ENCODE assay signal across 8 mouse cellular contexts in the genomic region with DNA sequence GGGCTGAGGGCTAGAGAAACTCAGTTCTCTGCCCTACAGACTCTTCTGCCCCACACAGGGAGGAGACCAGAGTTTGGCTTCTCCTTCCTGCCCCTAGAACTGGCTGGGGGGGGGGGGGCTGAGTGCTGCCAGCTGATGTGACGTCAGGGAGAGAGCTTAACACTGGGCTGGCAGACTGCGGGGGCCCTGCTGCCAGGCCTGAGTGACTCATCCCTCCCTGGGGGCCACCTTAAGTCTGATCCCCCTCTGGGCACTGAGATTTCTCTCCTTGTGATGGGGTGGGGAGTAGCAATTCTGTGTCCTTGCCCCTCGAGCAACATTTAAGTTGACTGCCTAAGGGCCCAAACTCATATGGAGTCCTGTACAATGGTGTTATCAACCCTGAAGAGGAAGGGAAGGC. TPM values are rescaled to one million over a fixed set of nuclear protein-coding genes. Genes with fewer than 3 reads are reported as not detected.
DNase-seq lines count a peak whose midpoint lies in the region; ATAC-seq lines count a peak whose summit lies in the region.

No protein-coding gene starts in this region.

- H3K4me1 ChIP-seq in liver, embryonic 11.5 days (replicated peaks; ENCODE audit: control insufficient read depth, insufficient read depth, low read length), result peaks cover 22% of the 10 kb centered on the region
- H3K4me1 ChIP-seq in embryonic facial prominence, embryonic 14.5 days (ENCODE audit: control insufficient read depth, insufficient read depth, low read length), result peaks cover 8% of the 10 kb centered on the region
- peaks cover 21% of the 10 kb centered on the region for H3K4me1 ChIP-seq in hindbrain, embryonic 16.5 days (ENCODE audit: control insufficient read depth, insufficient read depth, low read depth, low read length)
- H3K4me1 ChIP-seq in neural tube, embryonic 13.5 days (replicated peaks), result peaks cover 27% of the 10 kb centered on the region

- no peak for ATAC-seq in liver, embryonic 11.5 days (replicated peaks; ENCODE audit: low FRiP score)
- ATAC-seq in embryonic facial prominence, embryonic 14.5 days (ENCODE audit: low read depth), result no peak
- ATAC-seq in hindbrain, embryonic 16.5 days, result no peak
- no peak for ATAC-seq in neural tube, embryonic 13.5 days (ENCODE audit: low read depth)
- ATAC-seq in activated CD4-positive, CD25-positive, alpha-beta regulatory T cell, adult 4 months, result no peak

- H3K27me3 ChIP-seq in liver, embryonic 11.5 days (replicated peaks; ENCODE audit: control insufficient read depth, insufficient read depth, low read length), result no peaks in the 10 kb centered on the region
- no peaks in the 10 kb centered on the region for H3K27me3 ChIP-seq in embryonic facial prominence, embryonic 14.5 days (replicated peaks; ENCODE audit: control insufficient read depth, insufficient read depth, low read length)
- H3K27me3 ChIP-seq in hindbrain, embryonic 16.5 days (replicated peaks; ENCODE audit: control insufficient read depth, insufficient read depth, low read length), result no peaks in the 10 kb centered on the region
- H3K27me3 ChIP-seq in neural tube, embryonic 13.5 days, result no peaks in the 10 kb centered on the region

- H3K27ac ChIP-seq in liver, embryonic 11.5 days (ENCODE audit: low read depth, low read length), result no peak overlapping the region
- H3K27ac ChIP-seq in embryonic facial prominence, embryonic 14.5 days (replicated peaks; ENCODE audit: low read depth, low read length), result no peak overlapping the region
- peak overlapping the region; percentile 98; the same call in 1 of the 2 replicates for H3K27ac ChIP-seq in hindbrain, embryonic 16.5 days (ENCODE audit: low read depth, low read length)
- H3K27ac ChIP-seq in neural tube, embryonic 13.5 days (replicated peaks), result peak overlapping the region; percentile 98

- 80% methylated on average over 3 of the region's 3 CpGs for WGBS in liver, embryonic 11.5 days
- WGBS in embryonic facial prominence, embryonic 14.5 days, result 56% methylated on average over 3 of the region's 3 CpGs
- WGBS in hindbrain, embryonic 16.5 days, result 78% methylated on average over 2 of the region's 3 CpGs
- WGBS in neural tube, embryonic 13.5 days, result 56% methylated on average over 3 of the region's 3 CpGs

- no peak for DNase-seq in liver, embryonic 11.5 days (ENCODE audit: low spot score)
- DNase-seq in liver, result no peak
- no peak for DNase-seq in embryonic facial prominence, embryonic 14.5 days (ENCODE audit: low spot score)
- no peak for DNase-seq in lung, postnatal 25 days (ENCODE audit: low spot score)
- no peak for DNase-seq in right cerebral cortex, postnatal 10 days (ENCODE audit: low spot score in 2 of 2)

- peaks cover 29% of the 10 kb centered on the region for H3K36me3 ChIP-seq in liver, embryonic 11.5 days (ENCODE audit: control insufficient read depth, insufficient read depth, low read length)
- H3K36me3 ChIP-seq in embryonic facial prominence, embryonic 14.5 days (ENCODE audit: control insufficient read depth, insufficient read depth, low read length), result peaks cover 51% of the 10 kb centered on the region
- H3K36me3 ChIP-seq in hindbrain, embryonic 16.5 days (ENCODE audit: control insufficient read depth, insufficient read depth, low read length), result peaks cover 31% of the 10 kb centered on the region
- H3K36me3 ChIP-seq in neural tube, embryonic 13.5 days, result peaks cover 52% of the 10 kb centered on the region

- peak overlapping the region; percentile 84 for H3K4me2 ChIP-seq in liver, embryonic 11.5 days
- peak overlapping the region; percentile 74 for H3K4me2 ChIP-seq in embryonic facial prominence, embryonic 14.5 days (ENCODE audit: low read depth, low read length)
- H3K4me2 ChIP-seq in hindbrain, embryonic 16.5 days (ENCODE audit: low read length), result peak overlapping the region; percentile 83
- H3K4me2 ChIP-seq in neural tube, embryonic 13.5 days, result peak overlapping the region; percentile 79

- H3K9ac ChIP-seq in liver, embryonic 11.5 days (ENCODE audit: low read depth, low read length), result peak overlapping the region; percentile 87; the same call in 1 of the 2 replicates
- H3K9ac ChIP-seq in embryonic facial prominence, embryonic 14.5 days (ENCODE audit: low read depth, low read length), result peak overlapping the region; percentile 96
- peak overlapping the region; percentile 100 for H3K9ac ChIP-seq in hindbrain, embryonic 16.5 days (ENCODE audit: low read depth, low read length)
- peak overlapping the region; percentile 100 for H3K9ac ChIP-seq in neural tube, embryonic 13.5 days

- no peaks in the 10 kb centered on the region for H3K9me3 ChIP-seq in liver, embryonic 11.5 days (ENCODE audit: control insufficient read depth, low read length)
- no peaks in the 10 kb centered on the region for H3K9me3 ChIP-seq in embryonic facial prominence, embryonic 14.5 days (ENCODE audit: control insufficient read depth, low read length)
- H3K9me3 ChIP-seq in hindbrain, embryonic 16.5 days (ENCODE audit: control insufficient read depth, low read length), result no peaks in the 10 kb centered on the region
- no peaks in the 10 kb centered on the region for H3K9me3 ChIP-seq in neural tube, embryonic 13.5 days

- H3K4me3 ChIP-seq in liver, embryonic 11.5 days (ENCODE audit: low read depth, low read length), result peak overlapping the region; percentile 82; the same call in 1 of the 2 replicates
- peak overlapping the region; percentile 75 for H3K4me3 ChIP-seq in embryonic facial prominence, embryonic 14.5 days (ENCODE audit: low read depth, low read length)
- peak overlapping the region; percentile 97 for H3K4me3 ChIP-seq in hindbrain, embryonic 16.5 days (ENCODE audit: low read length)
- H3K4me3 ChIP-seq in neural tube, embryonic 13.5 days, result peak overlapping the region; percentile 96

RNA-seq across cellular contexts. Expression of a gene that starts 1.5 kb away (rescaled TPM):
- 12.2 and 13.4 TPM in 2 replicates for polyA plus RNA-seq in liver, embryonic 11.5 days (2014; fragmentation: Nextera tagmentation; extraction: Ambion mirVana)
- polyA plus RNA-seq in embryonic facial prominence, embryonic 14.5 days (2014; fragmentation: Nextera tagmentation; extraction: Ambion mirVana), result 11.9 and 12.7 TPM in 2 replicates
- 9.9 and 12.1 TPM in 2 replicates for polyA plus RNA-seq in hindbrain, embryonic 16.5 days (2015; fragmentation: Nextera tagmentation; extraction: Ambion mirVana)
- polyA plus RNA-seq in neural tube, embryonic 13.5 days (2015; fragmentation: Nextera tagmentation; extraction: Ambion mirVana), result 9.5 and 12.1 TPM in 2 replicates
- polyA plus RNA-seq in activated CD4-positive, CD25-positive, alpha-beta regulatory T cell, adult 4 months (2017; shearing (Covaris generic)), result 1 to 10 TPM; 2.6 to 4.5 TPM

RNA-seq across cellular contexts. Expression of a gene that starts 9.7 kb away (rescaled TPM):
- 8.4 and 10.5 TPM in 2 replicates for polyA plus RNA-seq in liver, embryonic 11.5 days (2014; fragmentation: Nextera tagmentation; extraction: Ambion mirVana)
- 15.6 and 16.8 TPM in 2 replicates for polyA plus RNA-seq in embryonic facial prominence, embryonic 14.5 days (2014; fragmentation: Nextera tagmentation; extraction: Ambion mirVana)
- polyA plus RNA-seq in hindbrain, embryonic 16.5 days (2015; fragmentation: Nextera tagmentation; extraction: Ambion mirVana), result 11.4 and 32.3 TPM in 2 replicates
- 34.9 and 41.0 TPM in 2 replicates for polyA plus RNA-seq in neural tube, embryonic 13.5 days (2015; fragmentation: Nextera tagmentation; extraction: Ambion mirVana)
- polyA plus RNA-seq in activated CD4-positive, CD25-positive, alpha-beta regulatory T cell, adult 4 months (2017; shearing (Covaris generic)), result 10 to 100 TPM; 14.3 to 20.3 TPM

RNA-seq across cellular contexts. Expression of a gene that starts 22.6 kb away (rescaled TPM):
- polyA plus RNA-seq in liver, embryonic 11.5 days (2014; fragmentation: Nextera tagmentation; extraction: Ambion mirVana), result 16.5 and 17.6 TPM in 2 replicates
- 0.11 and 0.13 TPM in 2 replicates for polyA plus RNA-seq in embryonic facial prominence, embryonic 14.5 days (2014; fragmentation: Nextera tagmentation; extraction: Ambion mirVana)
- 0.36 and 0.41 TPM in 2 replicates for polyA plus RNA-seq in hindbrain, embryonic 16.5 days (2015; fragmentation: Nextera tagmentation; extraction: Ambion mirVana)
- not detected in 2 replicates for polyA plus RNA-seq in neural tube, embryonic 13.5 days (2015; fragmentation: Nextera tagmentation; extraction: Ambion mirVana)
- polyA plus RNA-seq in activated CD4-positive, CD25-positive, alpha-beta regulatory T cell, adult 4 months (2017; shearing (Covaris generic)), result not detected

RNA-seq across cellular contexts. Expression of a gene that starts 32.8 kb away (rescaled TPM):
- polyA plus RNA-seq in liver, embryonic 11.5 days (2014; fragmentation: Nextera tagmentation; extraction: Ambion mirVana), result 101 and 104 TPM in 2 replicates
- polyA plus RNA-seq in embryonic facial prominence, embryonic 14.5 days (2014; fragmentation: Nextera tagmentation; extraction: Ambion mirVana), result 61.9 and 63.3 TPM in 2 replicates
- polyA plus RNA-seq in hindbrain, embryonic 16.5 days (2015; fragmentation: Nextera tagmentation; extraction: Ambion mirVana), result 126 and 150 TPM in 2 replicates
- 124 and 129 TPM in 2 replicates for polyA plus RNA-seq in neural tube, embryonic 13.5 days (2015; fragmentation: Nextera tagmentation; extraction: Ambion mirVana)
- 10 to 100 TPM; 75.0 to 81.0 TPM for polyA plus RNA-seq in activated CD4-positive, CD25-positive, alpha-beta regulatory T cell, adult 4 months (2017; shearing (Covaris generic))

RNA-seq across cellular contexts. Expression of a gene that starts 33.0 kb away (rescaled TPM):
- polyA plus RNA-seq in liver, embryonic 11.5 days (2014; fragmentation: Nextera tagmentation; extraction: Ambion mirVana), result 19.1 and 20.4 TPM in 2 replicates
- polyA plus RNA-seq in embryonic facial prominence, embryonic 14.5 days (2014; fragmentation: Nextera tagmentation; extraction: Ambion mirVana), result 35.2 and 36.1 TPM in 2 replicates
- 96.7 and 98.3 TPM in 2 replicates for polyA plus RNA-seq in hindbrain, embryonic 16.5 days (2015; fragmentation: Nextera tagmentation; extraction: Ambion mirVana)
- polyA plus RNA-seq in neural tube, embryonic 13.5 days (2015; fragmentation: Nextera tagmentation; extraction: Ambion mirVana), result 73.4 and 74.3 TPM in 2 replicates
- 10 to 100 TPM; 26.1 to 39.3 TPM for polyA plus RNA-seq in activated CD4-positive, CD25-positive, alpha-beta regulatory T cell, adult 4 months (2017; shearing (Covaris generic))

Comparison
In these comparisons a context has a peak if more than half of its experiments do, and no peak if none do; other contexts are left out.
1. H3K27ac ChIP-seq: peak in hindbrain, embryonic 16.5 days (single experiment) and neural tube, embryonic 13.5 days (single experiment); none in liver, embryonic 11.5 days (single experiment) and embryonic facial prominence, embryonic 14.5 days (single experiment).
2. RNA of a gene that starts 22.6 kb away (polyA plus RNA-seq): 16.5 to 17.6 TPM in liver, embryonic 11.5 days; 0.36 to 0.41 TPM in hindbrain, embryonic 16.5 days, not detected in activated CD4-positive, CD25-positive, alpha-beta regulatory T cell, adult 4 months, 0.11 to 0.13 TPM in embryonic facial prominence, embryonic 14.5 days and not detected in neural tube, embryonic 13.5 days; every median in the first group is over 10 times any median in the second.
3. Peak in every context shown above with its lines, with median percentiles within 50 percentile points of each other: H3K4me2 ChIP-seq, H3K4me3 ChIP-seq and H3K9ac ChIP-seq.